Mouse (Mus musculus) myocyte (in vitro differentiated cells): ENCODE results near the gene Cntf.

Source experiments
- CEBPB ChIP-seq: IDR thresholded peaks from 2 replicates; pipeline ENCODE4 v1.6.1; 2011; ENCODE audit warnings: mild to moderate bottlenecking, moderate library complexity; ENCODE audit not compliant: poor library complexity, insufficient read depth, severe bottlenecking
- E2F4 ChIP-seq: IDR thresholded peaks from one replicate; pipeline ENCODE4 v1.6.1; 2011; ENCODE audit warnings: mild to moderate bottlenecking, control low read depth, moderate library complexity; ENCODE audit not compliant: insufficient read depth
- MAX ChIP-seq: IDR thresholded peaks from one replicate; pipeline ENCODE4 v1.6.1; 2011; ENCODE audit warnings: low read depth, mild to moderate bottlenecking, control low read depth
- MYOD1 ChIP-seq, 3 experiments: IDR thresholded peaks; one replicate each; pipeline ENCODE4 v1.6.1; 2011; ENCODE audit warnings: control low read depth in 2 of 3, low read depth in 2 of 3, mild to moderate bottlenecking in 2 of 3, moderate library complexity in 1 of 3; ENCODE audit not compliant: insufficient read length in 2 of 3, control insufficient read depth in 1 of 3
- MYOG ChIP-seq, 3 experiments: IDR thresholded peaks; one replicate each; pipeline ENCODE4 v1.6.1; 2011; ENCODE audit warnings: control low read depth in 2 of 3, low read depth in 2 of 3, mild to moderate bottlenecking in 2 of 3; ENCODE audit not compliant: insufficient read length in 2 of 3, control insufficient read depth in 1 of 3, insufficient read depth in 1 of 3
- POLR2A ChIP-seq: IDR thresholded peaks from one replicate; pipeline ENCODE4 v1.6.1; 2011; ENCODE audit warnings: low read depth, mild to moderate bottlenecking, control low read depth, moderate library complexity; ENCODE audit not compliant: insufficient read length
- POLR2AphosphoS2 ChIP-seq: IDR thresholded peaks from one replicate; pipeline ENCODE4 v1.6.1; 2011; ENCODE audit warnings: low read depth, control low read depth; ENCODE audit not compliant: insufficient read length
- SRF ChIP-seq: IDR thresholded peaks from one replicate; pipeline ENCODE4 v1.6.1; 2011; ENCODE audit warnings: low read depth; ENCODE audit not compliant: control insufficient read depth, insufficient read length
- TCF12 ChIP-seq: IDR thresholded peaks from one replicate; pipeline ENCODE4 v1.6.1; 2011; ENCODE audit warnings: mild to moderate bottlenecking, control low read depth; ENCODE audit not compliant: poor library complexity, insufficient read depth, severe bottlenecking
- TCF3 ChIP-seq: IDR thresholded peaks from one replicate; pipeline ENCODE4 v1.6.1; 2011; ENCODE audit warnings: low read depth, control low read depth; ENCODE audit not compliant: insufficient read length
- USF1 ChIP-seq: IDR thresholded peaks from one replicate; pipeline ENCODE4 v1.6.1; 2011; ENCODE audit warnings: low read depth, mild to moderate bottlenecking, control low read depth, moderate library complexity

GRCm38 (mm10) chr19:12795110-12795509 lies 29.7 kb upstream of the Cntf start:
- no peak for TF ChIP-seq POLR2A
- TF ChIP-seq TCF12: no peak
- TF ChIP-seq USF1: no peak
- no peak for TF ChIP-seq E2F4
- no peak for TF ChIP-seq CEBPB
- TF ChIP-seq POLR2AphosphoS2: peak; percentile 12
- no peak for TF ChIP-seq MYOG (IDR thresholded peaks at IDR 0.05; ENCODE audit: control insufficient read depth in 1 of 3, insufficient read depth in 1 of 3, insufficient read length in 2 of 3, low read depth in 2 of 3)
- TF ChIP-seq MYOD1 (IDR thresholded peaks at IDR 0.05; ENCODE audit: control insufficient read depth in 1 of 3, insufficient read length in 2 of 3, low read depth in 2 of 3): no peak
- no peak for TF ChIP-seq MAX
- TF ChIP-seq SRF: no peak
- no peak for TF ChIP-seq TCF3
